Mouse (Mus musculus) E14TG2a.4 (cell line): ENCODE results near the gene Lmnb2.

Experiments
- CTCF ChIP-seq: conservative IDR thresholded peaks from 2 replicates; pipeline ENCODE4 v1.5.1; 2014; ENCODE audit warnings: low read length
- NANOG ChIP-seq: IDR thresholded peaks from 2 replicates; pipeline ENCODE4 v1.6.1; 2014; ENCODE audit warnings: borderline replicate concordance, low read length, mixed read lengths
- POU5F1 ChIP-seq: IDR thresholded peaks from 2 replicates; pipeline ENCODE4 v1.6.1; 2014; ENCODE audit warnings: low read length, borderline replicate concordance

- no peak for TF ChIP-seq CTCF
- TF ChIP-seq POU5F1: no peak
- TF ChIP-seq NANOG: no peak
These were observed 44.5 kb upstream of the Lmnb2 start for GRCm38 (mm10) chr10:80962585-80962984.
